Mouse (Mus musculus) small intestine, adult 2 months (tissue): ENCODE measurements around the gene Tnfrsf18. TPM values are rescaled to one million over a fixed set of nuclear protein-coding genes. Genes with fewer than 3 reads are reported as not detected.

Experiments
- H3K27ac ChIP-seq: fragments of 200-500 bp; 2 replicates; pipeline ENCODE4 v1.5.1; 2012; ENCODE audit warnings: low read depth, low read length, control low read depth, inconsistent platforms; ENCODE audit not compliant: insufficient read depth
- H3K27me3 ChIP-seq: fragments of 200-500 bp; 2 replicates; pipeline ENCODE4 v1.6.1; 2012; ENCODE audit warnings: mild to moderate bottlenecking, moderate library complexity, low read length, inconsistent platforms; ENCODE audit not compliant: control insufficient read depth, insufficient read depth
- H3K36me3 ChIP-seq: fragments of 200-500 bp; 2 replicates; pipeline ENCODE4 v1.6.1; 2012; ENCODE audit warnings: mild to moderate bottlenecking, low read length, control low read depth, inconsistent platforms; ENCODE audit not compliant: control insufficient read depth, insufficient read depth
- H3K4me1 ChIP-seq: fragments of 200-500 bp; 2 replicates; pipeline ENCODE4 v1.6.1; 2012; ENCODE audit warnings: low read length, inconsistent platforms, mixed read lengths; ENCODE audit not compliant: control insufficient read depth, insufficient read depth, insufficient read length
- H3K4me3 ChIP-seq: fragments of 200-500 bp; 2 replicates; pipeline ENCODE4 v1.5.1; 2012; ENCODE audit warnings: low read depth, mild to moderate bottlenecking, control low read depth, inconsistent platforms, low read length, moderate library complexity
- CTCF ChIP-seq: fragments of 200-500 bp; IDR thresholded peaks from 2 replicates; pipeline ENCODE4 v1.5.1; 2012; ENCODE audit warnings: low read depth, mild to moderate bottlenecking, control low read depth, inconsistent platforms, low read length, moderate library complexity, mixed read lengths; ENCODE audit not compliant: insufficient replicate concordance, insufficient read length; ENCODE audit errors: extremely low read depth
- POLR2A ChIP-seq: fragments of 200-500 bp; IDR thresholded peaks from 2 replicates; pipeline ENCODE4 v1.6.1; 2012; ENCODE audit warnings: low read depth, mild to moderate bottlenecking, control low read depth, inconsistent platforms, low read length, moderate library complexity
- WGBS: fragments of 180-500 bp; shearing (Covaris S2); methylation state at CpG from one replicate; pipeline ENCODE4 v1.1.7; 2018; 5-methylcytosine and 5-hydroxymethylcytosine counted together
- polyA plus RNA-seq: library from polyadenylated mRNA; depleted of rRNA; stranded (reverse); fragments of >200 nt; gene quantifications from 2 replicates; pipeline ENCODE4 v1.2.3, GENCODE M21; 2012

Tnfrsf18 gene
- polyA plus RNA-seq, 1 experiment = 6.1 TPM

DNA sequence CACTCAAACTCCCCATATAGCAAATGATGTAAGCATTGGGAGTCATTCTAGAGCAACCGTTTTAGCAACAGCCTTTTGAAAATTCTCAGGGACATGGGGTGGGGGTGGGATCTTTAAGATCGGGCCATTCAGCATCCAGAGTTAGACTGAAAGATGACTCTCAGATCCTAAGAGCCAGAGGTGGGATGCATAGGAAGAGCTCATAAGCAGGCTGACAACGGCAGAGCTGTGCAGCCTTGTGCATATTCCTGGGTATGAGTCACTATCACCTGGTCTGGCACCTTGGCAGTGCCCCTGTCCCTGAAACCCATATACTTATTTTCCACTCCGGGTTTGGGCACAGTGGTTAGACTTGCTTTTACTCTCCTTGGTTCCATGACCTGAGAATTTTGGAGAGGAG is 27.1 kb downstream of the Tnfrsf18 start:
- no peaks in the 10 kb centered on the region for H3K27me3 ChIP-seq
- peaks cover 21% of the 10 kb centered on the region for H3K4me1 ChIP-seq
- TF ChIP-seq POLR2A = no peak
- TF ChIP-seq CTCF = no peak
- H3K36me3 ChIP-seq = peaks cover 19% of the 10 kb centered on the region
- peak overlapping the region; percentile 98 for H3K27ac ChIP-seq
- no peak overlapping the region for H3K4me3 ChIP-seq
- 52% methylated on average over 4 of the region's 4 CpGs for WGBS

DNA sequence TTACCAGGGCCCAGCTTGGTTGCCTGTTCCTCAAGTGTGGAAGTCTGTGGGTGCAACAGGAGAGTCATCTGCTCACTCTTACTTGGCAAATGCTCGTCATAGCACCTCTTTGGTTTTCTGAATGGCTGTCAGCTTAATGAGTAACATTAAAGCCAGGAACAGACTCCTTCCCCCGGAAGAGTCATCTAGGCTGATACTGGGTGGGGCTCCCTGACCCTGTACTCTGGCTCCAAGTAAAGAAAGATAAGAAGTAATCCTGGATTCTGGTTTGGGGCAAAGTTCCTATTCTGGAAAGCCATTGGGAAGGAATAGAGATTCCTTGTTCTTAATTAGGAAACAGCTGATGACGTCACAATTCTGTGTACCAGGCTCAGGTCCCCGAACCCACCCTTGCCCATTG is 28.2 kb downstream of the Tnfrsf18 start:
- H3K36me3 ChIP-seq = peaks cover 18% of the 10 kb centered on the region
- H3K27me3 ChIP-seq = no peaks in the 10 kb centered on the region
- H3K4me1 ChIP-seq = peaks cover 21% of the 10 kb centered on the region
- peak overlapping the region; percentile 7; the same call in 1 of the 2 replicates for H3K4me3 ChIP-seq
- WGBS = 28% methylated on average over 4 of the region's 4 CpGs
- TF ChIP-seq POLR2A (no peak; the same call in 1 of the 2 replicates), CTCF (no peak)
- H3K27ac ChIP-seq = peak overlapping the region; percentile 98

DNA sequence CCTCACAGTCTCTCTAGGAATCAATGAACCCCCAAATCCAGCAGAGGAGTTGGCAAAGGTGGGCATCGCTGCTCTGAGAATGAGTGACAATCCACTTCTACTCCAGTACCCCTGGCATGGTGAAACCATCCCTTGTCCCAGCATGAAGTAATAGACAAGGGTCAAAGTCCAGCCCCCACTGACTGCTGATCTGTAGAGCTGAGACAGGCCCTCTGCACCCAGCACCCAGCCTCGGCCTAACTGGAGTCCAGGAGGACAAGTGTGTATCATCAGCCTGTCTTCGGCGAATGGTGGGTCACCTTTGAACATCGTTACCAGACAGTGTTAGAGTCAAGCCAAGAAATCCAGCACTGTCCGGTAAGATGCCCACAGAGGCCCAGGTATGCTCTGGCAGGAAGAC is 28.6 kb downstream of the Tnfrsf18 start:
- 29% methylated on average over 6 of the region's 6 CpGs for WGBS
- no peaks in the 10 kb centered on the region for H3K27me3 ChIP-seq
- TF ChIP-seq POLR2A = peak; percentile 28; the same call in 1 of the 2 replicates
- no peak for TF ChIP-seq CTCF
- H3K36me3 ChIP-seq = peaks cover 18% of the 10 kb centered on the region
- peaks cover 21% of the 10 kb centered on the region for H3K4me1 ChIP-seq
- peak overlapping the region; percentile 94 for H3K27ac ChIP-seq
- peak overlapping the region; percentile 50 for H3K4me3 ChIP-seq

DNA sequence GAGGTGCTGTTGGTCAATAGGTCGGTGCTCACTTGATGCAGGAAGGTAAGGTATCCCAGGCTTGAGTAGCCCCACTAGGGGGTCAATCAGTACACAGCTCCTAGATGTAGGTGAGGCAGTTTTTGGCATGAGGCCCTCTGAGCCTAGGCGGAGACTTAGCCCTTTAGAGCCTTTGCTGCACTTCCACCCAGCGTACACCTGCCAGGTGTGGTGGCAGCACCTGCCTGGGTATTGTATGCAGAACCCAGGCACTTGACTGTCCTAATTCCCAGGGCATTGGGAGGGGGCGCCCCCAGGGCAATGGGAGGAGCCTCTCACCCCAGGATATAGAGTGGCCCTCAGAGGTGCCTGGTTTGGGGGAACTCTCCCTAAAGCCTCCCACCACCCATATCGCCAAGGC is 29.2 kb downstream of the Tnfrsf18 start:
- Histone ChIP-seq H3K4me1 (peaks cover 23% of the 10 kb centered on the region), H3K4me3 (peak overlapping the region; percentile 50), H3K36me3 (peaks cover 18% of the 10 kb centered on the region), H3K27ac (peak overlapping the region; percentile 94), H3K27me3 (no peaks in the 10 kb centered on the region)
- TF ChIP-seq POLR2A (no peak), CTCF (no peak)
- 27% methylated on average over 5 of the region's 5 CpGs for WGBS

DNA sequence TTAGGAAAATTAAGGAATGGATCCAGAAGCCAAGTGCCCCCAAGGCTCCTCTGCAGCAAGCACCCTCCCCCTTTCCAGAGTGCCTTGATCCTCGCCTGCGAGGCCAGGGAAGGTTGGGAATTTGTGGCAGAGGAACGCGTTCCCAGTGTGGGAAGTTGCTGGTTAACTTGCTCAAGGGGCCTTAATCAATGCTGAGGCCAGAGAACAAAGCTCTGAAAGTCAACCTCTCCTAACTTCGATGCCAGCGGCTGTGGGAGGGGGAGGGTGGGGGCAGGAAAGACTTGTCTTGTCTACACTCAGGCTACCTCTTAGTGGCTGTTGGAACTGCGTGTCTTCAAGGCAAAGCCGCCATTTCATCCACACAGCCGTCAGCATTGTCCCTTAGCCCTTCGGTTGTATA is 31.7 kb downstream of the Tnfrsf18 start:
- peak overlapping the region; percentile 94 for H3K27ac ChIP-seq

DNA sequence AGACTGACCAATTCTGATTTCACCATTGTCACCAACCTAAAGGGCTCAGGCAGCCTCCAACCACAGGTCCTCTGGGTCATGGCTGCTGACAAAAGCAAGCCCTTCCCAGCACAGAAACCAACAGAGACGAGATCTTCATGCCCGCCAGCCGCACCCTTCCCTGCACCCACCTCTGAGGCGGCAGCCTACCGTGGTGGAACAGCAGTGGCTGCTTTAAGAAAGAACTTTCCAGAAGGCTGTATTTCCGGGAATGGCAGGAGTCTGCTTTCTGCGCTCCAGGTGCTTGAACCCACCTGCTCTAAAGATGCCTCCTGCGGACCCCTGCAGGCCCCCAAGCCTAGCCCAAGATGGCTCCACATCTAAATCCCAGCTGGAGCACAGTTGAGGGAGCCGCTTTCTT is 32.9 kb downstream of the Tnfrsf18 start:
- Histone ChIP-seq H3K27ac (peak overlapping the region; percentile 98), H3K27me3 (no peaks in the 10 kb centered on the region), H3K4me3 (peak overlapping the region; percentile 68), H3K36me3 (peaks cover 3% of the 10 kb centered on the region; the same call in 1 of the 2 replicates), H3K4me1 (peaks cover 15% of the 10 kb centered on the region; the same call in 1 of the 2 replicates)
- 23% methylated on average over 9 of the region's 9 CpGs for WGBS
- TF ChIP-seq POLR2A (no peak; the same call in 1 of the 2 replicates), CTCF (no peak)

More for the DNA sequence above, 31.7 kb downstream of the Tnfrsf18 start:
- no peak for TF ChIP-seq POLR2A
- no peak for TF ChIP-seq CTCF
- Histone ChIP-seq H3K27me3 (no peaks in the 10 kb centered on the region), H3K36me3 (peaks cover 13% of the 10 kb centered on the region), H3K4me1 (peaks cover 18% of the 10 kb centered on the region; the same call in 1 of the 2 replicates), H3K4me3 (peak overlapping the region; percentile 68)
- WGBS = 25% methylated on average over 10 of the region's 10 CpGs

DNA sequence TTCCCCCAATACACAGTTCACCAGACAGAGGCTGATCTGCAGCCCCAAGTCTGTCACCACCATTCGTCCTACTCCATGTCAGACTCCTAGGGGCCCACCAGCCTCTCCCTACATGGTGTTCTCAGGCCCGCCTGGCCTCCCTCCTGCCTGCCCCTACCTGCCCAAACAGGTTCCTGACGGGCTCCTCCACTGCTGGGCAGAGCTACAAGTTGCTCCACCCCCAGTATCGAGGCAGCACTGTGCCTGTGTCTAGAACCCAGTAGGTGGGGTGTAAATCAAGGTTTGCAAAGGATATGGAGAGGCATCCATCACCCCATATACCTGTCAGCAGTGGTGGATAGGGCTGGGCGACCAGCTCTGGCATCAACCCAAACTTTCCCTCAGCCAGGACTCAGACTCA is 33.3 kb downstream of the Tnfrsf18 start, which contains the start of gene Ttll10:
Ttll10 (minus strand) TSS at position 154 of the 400 bp plus-strand sequence.
- H3K4me1 ChIP-seq = peaks cover 17% of the 10 kb centered on the region; the same call in 1 of the 2 replicates
- no peaks in the 10 kb centered on the region for H3K27me3 ChIP-seq
- TF ChIP-seq POLR2A (no peak; the same call in 1 of the 2 replicates), CTCF (no peak)
- peak within 1 kb of the TSS; percentile 98 for H3K27ac ChIP-seq
- peak within 1 kb of the TSS; percentile 68 for H3K4me3 ChIP-seq
- 0 out of 2 replicates have a peak, but pooled peaks cover 3% of the 10 kb centered on the region for H3K36me3 ChIP-seq
- WGBS = 17% methylated on average over 5 of the region's 5 CpGs
